Mouse (Mus musculus): ENCODE data around the gene Mybpc1. TPM values are rescaled to one million over a fixed set of nuclear protein-coding genes. Genes with fewer than 3 reads are reported as not detected.

The Mybpc1 gene
- total RNA-seq (2014; rRNA removed): 1.7 and 3.1 TPM in 2 replicates
- polyA plus RNA-seq (2015; fragmentation: Nextera tagmentation; extraction: Ambion mirVana): 1.4 and 2.8 TPM in 2 replicates

DNA sequence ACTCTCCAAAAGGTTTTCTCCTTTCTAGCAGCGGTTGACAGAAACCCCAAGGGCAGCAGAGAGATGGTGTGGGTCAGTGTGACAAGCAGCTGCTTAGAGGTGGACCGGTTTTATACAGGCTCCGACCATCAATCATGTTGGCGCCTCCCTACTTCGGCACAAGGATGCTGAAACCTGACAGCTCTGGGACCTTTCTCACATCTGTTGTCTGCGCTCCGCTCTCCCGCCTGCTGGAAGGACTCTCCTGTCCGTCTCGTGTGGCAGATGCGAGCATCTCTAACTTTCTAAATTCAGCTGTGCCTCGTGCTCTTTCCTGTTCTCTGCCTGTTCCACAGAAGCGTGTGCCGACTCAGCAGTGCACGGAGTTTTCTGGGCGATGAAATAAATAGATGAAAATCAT is at the start of gene Mybpc1:
Mybpc1 (minus strand) TSS at position 210 of the 400 bp plus-strand sequence.
- WGBS: 47% methylated on average over 16 of the region's 16 CpGs
- ATAC-seq (no peak), DNase-seq (no peak)
- Histone ChIP-seq H3K4me3 (ENCODE audit: low read depth, low read length) (no peak within 1 kb of the TSS), H3K4me1 (ENCODE audit: insufficient read depth) (no peaks in the 10 kb centered on the region), H3K4me2 (ENCODE audit: low read depth) (no peak within 1 kb of the TSS), H3K36me3 (ENCODE audit: insufficient read depth) (no peaks in the 10 kb centered on the region), H3K9me3 (ENCODE audit: low read length) (no peaks in the 10 kb centered on the region), H3K27me3 (ENCODE audit: insufficient read depth, low read length) (no peaks in the 10 kb centered on the region), H3K9ac (no peak within 1 kb of the TSS), H3K27ac (ENCODE audit: low read depth, low read length) (no peak within 1 kb of the TSS)
- TF ChIP-seq CTCF (IDR thresholded peaks at IDR 0.05; ENCODE audit: low read depth): no peak

DNA sequence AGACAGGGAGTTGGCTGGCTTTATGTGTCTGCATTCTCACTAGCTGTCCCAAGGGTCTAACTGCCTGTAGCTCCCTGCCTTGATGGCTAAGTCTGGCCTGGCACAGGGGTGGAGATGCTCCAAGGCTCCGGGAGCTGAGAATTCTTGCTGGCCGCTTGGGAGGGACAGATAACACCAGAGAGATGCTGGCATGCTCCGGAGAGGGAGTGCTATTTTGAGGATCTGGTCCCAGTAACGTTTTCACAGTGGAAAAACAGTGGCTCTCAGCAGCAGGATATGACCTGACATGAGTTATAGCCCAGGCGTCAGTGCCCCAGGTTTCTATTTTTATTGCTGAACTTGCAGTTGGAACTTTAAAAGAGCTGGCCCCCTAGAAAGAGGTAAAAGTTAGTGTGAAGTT is 40.5 kb upstream of the Mybpc1 start:
- WGBS: 78% methylated on average over 5 of the region's 5 CpGs
- no peak for ATAC-seq
- TF ChIP-seq CTCF (IDR thresholded peaks at IDR 0.05; ENCODE audit: low read depth): no peak

DNA sequence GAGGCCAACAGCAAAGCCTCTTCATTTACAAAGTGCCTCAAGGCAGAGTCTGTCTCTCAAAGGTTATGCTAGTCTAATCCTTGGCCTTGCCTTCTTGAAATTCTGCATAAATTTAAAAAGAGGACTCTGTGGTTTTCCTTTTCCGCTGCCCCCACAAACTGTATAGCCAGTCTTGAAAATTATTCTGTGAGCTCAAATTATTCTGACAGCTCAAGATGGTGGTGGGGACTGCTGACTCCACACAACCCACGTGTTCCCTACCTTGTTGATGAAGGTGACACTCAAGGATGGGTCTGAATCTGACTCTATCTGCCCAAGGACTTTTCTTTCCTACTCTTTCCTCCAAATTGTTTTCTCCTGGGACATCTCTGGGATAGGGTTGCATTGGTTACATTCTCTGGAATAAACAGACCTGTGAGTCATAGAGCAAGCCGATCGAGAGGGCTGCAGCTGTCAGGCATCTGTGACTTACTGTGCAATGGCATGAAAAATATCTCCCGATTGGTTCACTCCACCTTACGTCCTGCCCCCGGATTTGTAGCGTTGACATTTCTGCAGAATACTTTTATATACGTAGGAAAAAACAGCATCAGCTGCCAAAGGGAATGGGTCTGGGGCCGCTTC is 26.5 kb upstream of the Mybpc1 start:
- H3K4me2 ChIP-seq (ENCODE audit: low read depth): no peak overlapping the region
- no peaks in the 10 kb centered on the region for H3K27me3 ChIP-seq (ENCODE audit: insufficient read depth, low read length)
- H3K36me3 ChIP-seq (ENCODE audit: insufficient read depth): no peaks in the 10 kb centered on the region
- H3K9me3 ChIP-seq (ENCODE audit: low read length): no peaks in the 10 kb centered on the region
- DNase-seq: no peak
- no peak overlapping the region for H3K4me3 ChIP-seq (ENCODE audit: low read depth, low read length)
- 83% methylated on average over 10 of the region's 10 CpGs for WGBS
- TF ChIP-seq CTCF (IDR thresholded peaks at IDR 0.05; ENCODE audit: low read depth): no peak
- no peaks in the 10 kb centered on the region for H3K4me1 ChIP-seq (ENCODE audit: insufficient read depth)
- H3K27ac ChIP-seq (ENCODE audit: low read depth, low read length): no peak overlapping the region
- no peak overlapping the region for H3K9ac ChIP-seq
- ATAC-seq: no peak

More for the DNA sequence above, 40.5 kb upstream of the Mybpc1 start:
- no peak overlapping the region for H3K9ac ChIP-seq
- no peaks in the 10 kb centered on the region for H3K9me3 ChIP-seq (ENCODE audit: low read length)
- no peak for DNase-seq
- no peaks in the 10 kb centered on the region for H3K27me3 ChIP-seq (ENCODE audit: insufficient read depth, low read length)
- no peaks in the 10 kb centered on the region for H3K4me1 ChIP-seq (ENCODE audit: insufficient read depth)
- H3K4me2 ChIP-seq (ENCODE audit: low read depth): no peak overlapping the region
- no peaks in the 10 kb centered on the region for H3K36me3 ChIP-seq (ENCODE audit: insufficient read depth)
- H3K4me3 ChIP-seq (ENCODE audit: low read depth, low read length): no peak overlapping the region
- H3K27ac ChIP-seq (ENCODE audit: low read depth, low read length): no peak overlapping the region

DNA sequence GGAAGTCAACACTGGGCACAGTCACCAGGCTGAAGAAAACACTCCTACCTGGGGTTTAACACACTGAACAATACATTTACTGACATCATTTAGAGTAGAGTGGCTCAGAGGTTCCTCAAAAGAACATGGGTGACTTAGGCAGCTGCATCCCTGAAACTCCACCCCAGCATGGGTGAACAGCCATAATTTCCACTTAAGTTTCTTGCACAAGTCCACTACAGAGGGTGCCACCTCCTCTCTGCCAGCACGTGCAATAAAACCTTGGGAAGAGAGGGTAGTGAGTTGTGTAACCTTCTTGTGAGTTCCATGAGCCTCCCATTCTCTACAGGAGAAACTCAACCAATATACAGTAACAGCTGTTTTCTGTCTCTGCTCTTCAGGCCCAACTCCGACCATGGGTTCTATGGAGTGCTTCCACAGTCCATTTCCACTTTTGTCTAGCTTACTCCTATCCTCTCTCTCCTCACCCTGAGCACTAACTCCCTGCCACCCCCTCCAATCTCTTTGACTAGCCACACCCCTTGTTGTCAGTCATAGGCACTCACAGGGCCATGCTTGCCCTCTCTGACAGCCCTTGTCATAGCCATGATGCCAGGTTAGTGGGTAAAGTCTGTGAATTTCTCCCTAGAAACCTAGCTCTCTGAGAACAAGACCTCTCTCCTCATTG is 25.8 kb upstream of the Mybpc1 start:
- Histone ChIP-seq H3K36me3 (ENCODE audit: insufficient read depth) (no peaks in the 10 kb centered on the region), H3K27me3 (ENCODE audit: insufficient read depth, low read length) (no peaks in the 10 kb centered on the region), H3K9ac (no peak overlapping the region), H3K4me2 (ENCODE audit: low read depth) (no peak overlapping the region), H3K9me3 (ENCODE audit: low read length) (no peaks in the 10 kb centered on the region), H3K4me3 (ENCODE audit: low read depth, low read length) (no peak overlapping the region), H3K4me1 (ENCODE audit: insufficient read depth) (no peaks in the 10 kb centered on the region), H3K27ac (ENCODE audit: low read depth, low read length) (no peak overlapping the region)
- ATAC-seq (no peak), DNase-seq (no peak)
- WGBS: 89% methylated on average over 2 of the region's 2 CpGs
- TF ChIP-seq CTCF (IDR thresholded peaks at IDR 0.05; ENCODE audit: low read depth): no peak

DNA sequence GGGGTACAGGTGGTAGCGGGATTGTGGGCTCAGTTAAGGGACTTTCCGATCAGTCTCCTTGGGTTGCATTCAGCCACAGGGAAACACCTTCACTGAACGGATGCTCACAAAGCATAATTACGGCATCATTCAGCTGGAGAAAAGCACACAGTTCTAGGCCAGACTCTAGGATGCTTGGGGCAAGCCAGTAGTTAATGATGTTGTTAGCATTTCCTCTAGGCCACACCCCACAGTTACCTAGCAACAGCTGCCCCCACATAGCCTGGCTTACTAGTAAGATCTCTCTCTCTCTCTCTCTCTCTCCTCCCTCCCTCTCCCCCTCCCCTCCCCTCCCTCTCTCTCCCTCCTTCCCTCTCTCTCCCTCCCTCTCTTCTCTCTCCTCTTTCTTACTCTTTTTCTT is 22.1 kb upstream of the Mybpc1 start:
- 36% methylated on average over 4 of the region's 4 CpGs for WGBS
- Histone ChIP-seq H3K27ac (ENCODE audit: low read depth, low read length) (no peak overlapping the region), H3K4me2 (ENCODE audit: low read depth) (no peak overlapping the region), H3K4me1 (ENCODE audit: insufficient read depth) (no peaks in the 10 kb centered on the region), H3K27me3 (ENCODE audit: insufficient read depth, low read length) (no peaks in the 10 kb centered on the region), H3K9ac (no peak overlapping the region), H3K9me3 (ENCODE audit: low read length) (no peaks in the 10 kb centered on the region), H3K36me3 (ENCODE audit: insufficient read depth) (no peaks in the 10 kb centered on the region), H3K4me3 (ENCODE audit: low read depth, low read length) (no peak overlapping the region)
- no peak for TF ChIP-seq CTCF (IDR thresholded peaks at IDR 0.05; ENCODE audit: low read depth)
- ATAC-seq: peak; percentile 54; the same call in 1 of the 2 replicates
- no peak for DNase-seq

DNA sequence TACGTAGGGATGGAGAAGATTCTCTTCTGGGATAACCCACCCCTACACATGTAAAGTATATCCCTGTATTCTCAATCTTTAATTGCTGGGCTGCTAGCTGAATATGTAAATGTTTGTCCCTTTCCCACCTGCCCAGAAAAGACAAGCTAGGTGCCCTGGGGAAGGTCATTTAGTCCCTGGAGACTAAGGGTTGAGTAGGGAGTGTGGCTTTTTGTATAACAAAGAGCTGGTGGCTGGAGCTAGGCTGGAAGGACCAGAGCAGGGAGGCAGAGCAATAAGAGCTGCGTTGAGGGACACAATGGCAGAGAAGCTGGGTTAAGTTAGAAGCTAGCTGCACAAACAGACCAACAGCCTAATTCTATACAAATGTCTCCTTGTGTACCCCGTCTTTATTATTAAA is 21.2 kb upstream of the Mybpc1 start:
- no peak for DNase-seq
- Histone ChIP-seq H3K27ac (ENCODE audit: low read depth, low read length) (no peak overlapping the region), H3K4me2 (ENCODE audit: low read depth) (no peak overlapping the region), H3K9ac (no peak overlapping the region), H3K36me3 (ENCODE audit: insufficient read depth) (no peaks in the 10 kb centered on the region), H3K4me3 (ENCODE audit: low read depth, low read length) (no peak overlapping the region), H3K9me3 (ENCODE audit: low read length) (no peaks in the 10 kb centered on the region), H3K4me1 (ENCODE audit: insufficient read depth) (no peaks in the 10 kb centered on the region), H3K27me3 (ENCODE audit: insufficient read depth, low read length) (no peaks in the 10 kb centered on the region)
- no peak for TF ChIP-seq CTCF (IDR thresholded peaks at IDR 0.05; ENCODE audit: low read depth)
- ATAC-seq: no peak
- 70% methylated on average over 3 of the region's 3 CpGs for WGBS

DNA sequence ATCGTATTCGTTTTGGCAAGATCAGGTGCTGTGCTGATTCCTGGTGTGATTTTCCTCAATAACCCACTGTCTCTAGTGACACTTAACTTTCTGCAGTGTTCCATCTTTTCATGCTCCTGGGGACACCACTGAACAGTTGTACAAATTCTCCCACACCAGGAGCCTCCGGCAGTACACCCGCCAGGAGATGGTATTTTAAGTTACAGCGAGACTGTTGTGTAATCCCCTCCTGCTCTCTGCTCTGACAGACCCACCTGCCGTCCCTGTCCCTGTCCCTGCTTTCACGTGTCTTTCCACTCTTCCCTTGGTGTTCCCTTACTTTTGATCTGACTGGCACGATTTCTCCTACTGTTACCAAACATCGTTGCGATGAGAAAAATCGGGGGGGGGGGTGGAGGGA is 19.3 kb upstream of the Mybpc1 start:
- 83% methylated on average over 11 of the region's 11 CpGs for WGBS
- no peak for TF ChIP-seq CTCF (IDR thresholded peaks at IDR 0.05; ENCODE audit: low read depth)
- no peak overlapping the region for H3K27ac ChIP-seq (ENCODE audit: low read depth, low read length)

More for the DNA sequence above, 19.3 kb upstream of the Mybpc1 start:
- H3K4me3 ChIP-seq (ENCODE audit: low read depth, low read length): no peak overlapping the region
- H3K27me3 ChIP-seq (ENCODE audit: insufficient read depth, low read length): no peaks in the 10 kb centered on the region
- no peaks in the 10 kb centered on the region for H3K36me3 ChIP-seq (ENCODE audit: insufficient read depth)
- H3K4me1 ChIP-seq (ENCODE audit: insufficient read depth): no peaks in the 10 kb centered on the region
- H3K9me3 ChIP-seq (ENCODE audit: low read length): no peaks in the 10 kb centered on the region
- no peak for ATAC-seq
- no peak overlapping the region for H3K9ac ChIP-seq
- H3K4me2 ChIP-seq (ENCODE audit: low read depth): no peak overlapping the region
- no peak for DNase-seq

All from forebrain, postnatal 0 days (tissue).